Mouse (Mus musculus): Measurements from ENCODE around the gene Stk16.
A peak's percentile ranks its signal among the peaks of the same experiment; 100 is the strongest.

- no peak for TF ChIP-seq CTCF (IDR thresholded peaks at IDR 0.05; ENCODE audit: insufficient read depth, low read length)
- peak; percentile 99 for TF ChIP-seq POLR2A (IDR thresholded peaks at IDR 0.05; ENCODE audit: borderline replicate concordance, extremely low read depth, low read depth, low read length)
Observed at GRCm38 (mm10) chr1:75219078-75219477, 8.4 kb downstream of the Stk16 start.
